Mouse (Mus musculus): Measurements from ENCODE around the gene Batf3. TPM values are rescaled to one million over a fixed set of nuclear protein-coding genes. Genes with fewer than 3 reads are reported as not detected.

Batf3 gene
- polyA plus RNA-seq, 1 experiment from 2014 or later = 1.4 TPM

GRCm38 (mm10) chr1:191071613-191072012 is 26.0 kb upstream of the Batf3 start:
- WGBS = 93% methylated on average over 6 of the region's 6 CpGs
- Histone ChIP-seq H3K9me3 (no peaks in the 10 kb centered on the region), H3K9ac (no peak overlapping the region), H3K27ac (no peak overlapping the region), H3K4me2 (no peak overlapping the region), H3K36me3 (peaks cover 17% of the 10 kb centered on the region), H3K4me1 (replicated peaks) (no peaks in the 10 kb centered on the region), H3K27me3 (no peaks in the 10 kb centered on the region), H3K4me3 (no peak overlapping the region)
- ATAC-seq (ENCODE audit: low FRiP score) = no peak

DNA sequence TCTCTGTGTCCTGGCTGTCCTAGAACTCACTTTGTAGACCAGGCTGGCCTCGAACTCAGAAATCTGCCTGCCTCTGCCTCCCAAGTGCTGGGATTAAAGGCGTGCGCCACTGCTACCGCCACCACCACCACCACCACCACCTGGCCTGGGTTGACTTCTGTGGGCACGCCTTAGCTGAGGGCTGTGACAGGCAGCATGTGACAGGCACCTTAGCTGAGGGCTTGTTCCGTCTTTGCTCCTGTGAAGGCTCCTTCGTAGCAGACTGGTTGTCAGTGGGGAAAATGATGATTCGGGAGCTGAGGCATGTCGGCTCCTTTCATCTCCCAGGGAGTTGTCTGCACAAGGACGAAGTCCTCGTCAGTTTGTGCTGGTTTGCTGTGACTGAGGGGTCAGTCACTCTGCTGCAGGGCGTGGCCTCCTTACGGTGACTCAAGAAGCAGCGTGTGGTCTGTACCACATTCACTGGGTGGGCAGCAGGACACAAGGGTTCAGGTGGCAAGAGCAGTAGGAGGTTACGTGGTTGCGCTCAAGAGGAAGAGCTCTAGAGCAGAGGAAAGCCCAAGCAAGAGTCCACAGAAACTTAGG is 25.2 kb upstream of the Batf3 start:
- Histone ChIP-seq H3K4me3 (no peak overlapping the region), H3K27ac (no peak overlapping the region), H3K4me2 (no peak overlapping the region), H3K36me3 (peaks cover 22% of the 10 kb centered on the region), H3K9ac (no peak overlapping the region), H3K9me3 (no peaks in the 10 kb centered on the region), H3K4me1 (replicated peaks) (no peaks in the 10 kb centered on the region), H3K27me3 (no peaks in the 10 kb centered on the region)
- ATAC-seq (ENCODE audit: low FRiP score) = no peak
- WGBS = 93% methylated on average over 16 of the region's 16 CpGs

DNA sequence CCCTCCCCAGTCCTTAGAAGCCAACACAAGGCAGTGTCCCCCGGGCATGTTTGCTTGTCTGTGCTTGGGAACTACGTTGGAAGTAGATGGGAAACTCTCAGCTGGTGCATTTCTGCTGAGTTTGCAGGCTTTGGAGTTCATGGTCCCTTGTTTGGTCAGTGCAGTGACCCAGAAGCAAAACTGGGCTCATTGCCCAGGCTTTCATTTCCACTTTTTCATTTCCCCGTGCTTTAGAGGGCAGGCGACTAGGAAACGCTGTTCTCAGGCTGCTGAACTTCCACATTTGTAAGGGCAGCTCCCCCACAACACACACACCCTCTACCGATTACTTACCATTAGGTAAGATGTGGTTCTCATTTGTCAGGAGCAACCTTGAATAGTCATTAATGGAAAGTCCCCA is 24.6 kb upstream of the Batf3 start:
- 83% methylated on average over 6 of the region's 6 CpGs for WGBS
- H3K4me1 ChIP-seq (replicated peaks) = no peaks in the 10 kb centered on the region
- H3K4me3 ChIP-seq = no peak overlapping the region
- no peak overlapping the region for H3K9ac ChIP-seq
- peaks cover 26% of the 10 kb centered on the region for H3K36me3 ChIP-seq
- H3K4me2 ChIP-seq = no peak overlapping the region
- ATAC-seq (ENCODE audit: low FRiP score) = no peak
- no peaks in the 10 kb centered on the region for H3K9me3 ChIP-seq
- H3K27ac ChIP-seq = no peak overlapping the region
- no peaks in the 10 kb centered on the region for H3K27me3 ChIP-seq

GRCm38 (mm10) chr1:191073486-191073885 is 24.2 kb upstream of the Batf3 start:
- no peaks in the 10 kb centered on the region for H3K4me1 ChIP-seq (replicated peaks)
- H3K27me3 ChIP-seq = no peaks in the 10 kb centered on the region
- H3K9ac ChIP-seq = no peak overlapping the region
- H3K27ac ChIP-seq = no peak overlapping the region
- no peak overlapping the region for H3K4me2 ChIP-seq
- no peak for ATAC-seq (ENCODE audit: low FRiP score)
- H3K9me3 ChIP-seq = no peaks in the 10 kb centered on the region
- 90% methylated on average over 4 of the region's 4 CpGs for WGBS
- H3K4me3 ChIP-seq = no peak overlapping the region
- peaks cover 31% of the 10 kb centered on the region for H3K36me3 ChIP-seq

DNA sequence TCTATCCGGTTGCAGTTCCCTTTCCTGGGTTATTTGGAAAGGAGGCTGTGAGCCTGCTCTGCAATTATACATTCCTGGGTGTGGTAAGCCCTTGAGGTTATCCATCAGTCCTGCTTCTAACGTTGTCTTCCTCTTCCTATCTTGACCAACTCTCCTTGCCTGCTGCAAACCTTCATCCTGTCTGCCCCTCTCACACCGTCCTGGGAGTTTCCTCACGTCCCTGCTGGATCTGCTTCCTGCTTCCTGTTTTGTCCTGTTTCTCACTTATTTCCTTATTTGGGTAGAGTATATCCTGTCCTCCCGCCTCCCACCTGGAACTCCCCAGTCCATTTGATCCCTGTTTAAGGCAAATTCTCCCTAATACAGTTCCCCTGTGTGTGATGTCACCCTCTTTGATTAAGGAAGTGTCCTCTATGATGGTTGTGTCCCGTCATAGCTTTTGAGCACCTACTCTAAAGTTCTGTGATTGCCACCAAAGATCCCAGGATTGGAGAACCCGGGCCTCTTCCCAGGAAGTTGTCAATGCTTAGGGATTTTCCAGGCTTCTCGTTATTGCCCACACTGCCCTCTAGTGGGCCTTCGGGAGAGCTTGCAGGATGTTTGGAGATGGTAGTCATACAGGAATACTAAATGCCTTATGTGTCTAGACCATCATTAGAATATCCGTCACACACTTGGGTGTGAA is 22.3 kb upstream of the Batf3 start:
- Histone ChIP-seq H3K27ac (no peak overlapping the region), H3K36me3 (peaks cover 30% of the 10 kb centered on the region), H3K4me1 (replicated peaks) (no peaks in the 10 kb centered on the region), H3K4me2 (no peak overlapping the region), H3K9me3 (no peaks in the 10 kb centered on the region), H3K27me3 (no peaks in the 10 kb centered on the region), H3K9ac (no peak overlapping the region), H3K4me3 (no peak overlapping the region)
- WGBS = 68% methylated on average over 10 of the region's 10 CpGs
- ATAC-seq (ENCODE audit: low FRiP score) = no peak

DNA sequence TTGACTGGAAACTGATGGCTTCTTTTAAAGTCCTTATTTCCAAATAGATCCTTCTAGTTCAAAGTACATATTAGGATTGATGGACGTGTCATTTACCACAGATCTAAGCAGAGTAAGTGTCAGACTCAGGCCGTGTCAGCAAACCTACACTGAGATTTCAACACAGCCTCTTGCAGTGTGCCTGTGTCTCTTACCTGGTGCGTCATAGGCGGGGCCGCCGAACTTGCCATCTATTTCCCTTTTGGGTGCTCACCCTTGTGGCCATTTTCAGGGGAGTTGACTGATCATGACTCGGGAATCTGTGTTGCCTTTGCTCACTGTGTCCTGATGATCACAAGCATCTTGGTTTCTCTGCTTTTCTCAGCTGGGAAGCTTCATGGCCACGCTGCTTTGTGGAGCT is 14.4 kb upstream of the Batf3 start:
- no peak for ATAC-seq (ENCODE audit: low FRiP score)
- no peaks in the 10 kb centered on the region for H3K4me1 ChIP-seq (replicated peaks)

GRCm38 (mm10) chr1:191084951-191085559 is 12.6 kb upstream of the Batf3 start:
- no peak for ATAC-seq (ENCODE audit: low FRiP score)
- H3K9me3 ChIP-seq = no peaks in the 10 kb centered on the region
- 70% methylated on average over 5 of the region's 5 CpGs for whole genome bisulfite sequencing

More for the DNA sequence above, 14.4 kb upstream of the Batf3 start:
- H3K27ac ChIP-seq = no peak overlapping the region
- no peak overlapping the region for H3K4me2 ChIP-seq
- WGBS = 94% methylated on average over 8 of the region's 8 CpGs
- peaks cover 16% of the 10 kb centered on the region for H3K36me3 ChIP-seq
- H3K27me3 ChIP-seq = no peaks in the 10 kb centered on the region
- no peaks in the 10 kb centered on the region for H3K9me3 ChIP-seq
- no peak overlapping the region for H3K9ac ChIP-seq
- H3K4me3 ChIP-seq = no peak overlapping the region

DNA sequence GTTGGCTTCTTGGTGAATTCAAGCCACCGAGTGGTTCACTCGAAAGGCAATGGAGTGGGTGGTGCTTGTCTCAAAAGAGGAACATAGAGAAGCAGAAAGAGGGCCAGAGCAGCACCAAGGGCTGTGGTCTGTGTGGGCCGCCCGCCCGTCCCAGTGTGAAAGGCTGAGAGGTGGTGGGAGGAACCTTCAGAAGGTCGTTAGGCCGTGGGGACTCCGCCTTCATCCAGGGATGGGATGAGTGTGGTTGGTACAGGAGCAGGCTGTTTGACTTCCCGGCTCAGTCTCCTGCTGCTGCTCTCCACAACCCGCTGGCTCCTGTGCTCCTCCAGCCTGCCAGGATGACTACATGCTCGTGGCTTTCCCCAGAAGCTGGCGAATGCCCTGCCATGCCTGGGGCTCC is 12.1 kb upstream of the Batf3 start:
- peaks cover 12% of the 10 kb centered on the region for H3K36me3 ChIP-seq
- H3K9ac ChIP-seq = no peak overlapping the region
- 78% methylated on average over 12 of the region's 12 CpGs for WGBS

More at GRCm38 (mm10) chr1:191084951-191085559, 12.6 kb upstream of the Batf3 start:
- Histone ChIP-seq H3K36me3 (peaks cover 12% of the 10 kb centered on the region), H3K4me3 (no peak overlapping the region), H3K27ac (no peak overlapping the region), H3K4me2 (no peak overlapping the region), H3K4me1 (replicated peaks) (no peaks in the 10 kb centered on the region), H3K9ac (no peak overlapping the region), H3K27me3 (no peaks in the 10 kb centered on the region)

DNA sequence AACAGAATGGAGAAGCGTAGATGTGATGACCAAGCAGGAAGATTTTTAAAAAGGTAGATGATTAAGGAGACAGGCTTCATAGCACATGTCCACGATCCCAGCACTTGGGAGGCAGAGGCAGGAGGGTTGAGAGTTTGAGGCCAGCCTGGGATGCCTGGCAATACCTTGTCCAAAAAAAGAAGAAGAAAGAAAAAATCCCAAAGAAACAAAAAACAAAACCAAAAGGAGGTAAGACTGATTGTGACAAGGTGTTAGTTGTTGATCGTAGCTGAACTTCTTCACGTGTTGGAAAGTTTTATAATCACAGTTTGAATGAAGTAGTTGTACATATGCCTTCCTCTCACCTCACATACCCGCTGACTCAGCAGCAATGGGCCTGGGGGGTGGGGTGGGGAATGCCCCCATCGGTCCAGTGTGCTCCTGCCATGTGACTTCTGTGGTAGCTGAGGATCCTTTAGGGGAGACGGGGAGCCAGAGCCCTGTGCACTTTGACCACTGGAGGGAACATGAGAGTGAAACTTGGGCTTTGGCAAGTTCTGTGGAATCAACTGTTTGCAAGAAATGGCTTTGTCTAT is 11.3 kb upstream of the Batf3 start:
- Histone ChIP-seq H3K9me3 (no peaks in the 10 kb centered on the region), H3K4me1 (replicated peaks) (no peaks in the 10 kb centered on the region)
- WGBS = 90% methylated on average over 7 of the region's 7 CpGs

More for the DNA sequence above, 12.1 kb upstream of the Batf3 start:
- Histone ChIP-seq H3K4me2 (no peak overlapping the region), H3K27me3 (no peaks in the 10 kb centered on the region), H3K4me3 (no peak overlapping the region), H3K9me3 (no peaks in the 10 kb centered on the region), H3K27ac (no peak overlapping the region), H3K4me1 (replicated peaks) (no peaks in the 10 kb centered on the region)
- ATAC-seq (ENCODE audit: low FRiP score) = no peak

DNA sequence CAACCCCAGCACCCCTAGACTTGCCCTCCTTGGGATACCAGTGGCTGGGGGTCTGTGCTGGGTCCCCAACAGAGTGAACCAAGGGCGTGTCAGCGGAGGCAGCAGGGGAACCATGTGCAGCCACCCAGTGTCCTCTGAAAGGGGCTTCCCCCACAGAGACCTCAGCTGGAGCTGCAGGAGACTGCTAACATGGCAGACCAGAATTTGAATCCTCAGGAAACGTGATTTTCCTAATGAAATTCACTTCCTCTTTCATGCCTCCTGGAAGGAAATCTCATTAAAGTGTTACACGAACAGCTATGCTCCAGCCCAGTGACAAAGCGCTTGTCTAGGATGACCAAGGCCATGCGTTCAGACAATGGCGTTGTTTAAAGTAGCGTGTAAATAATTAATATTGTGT is 10.7 kb upstream of the Batf3 start:
- Histone ChIP-seq H3K36me3 (peaks cover 8% of the 10 kb centered on the region), H3K9me3 (no peaks in the 10 kb centered on the region), H3K27me3 (no peaks in the 10 kb centered on the region), H3K27ac (no peak overlapping the region), H3K4me2 (no peak overlapping the region), H3K9ac (no peak overlapping the region), H3K4me1 (replicated peaks) (no peaks in the 10 kb centered on the region), H3K4me3 (no peak overlapping the region)
- no peak for ATAC-seq (ENCODE audit: low FRiP score)
- 75% methylated on average over 8 of the region's 8 CpGs for WGBS

More for the DNA sequence above, 11.3 kb upstream of the Batf3 start:
- H3K36me3 ChIP-seq = peaks cover 12% of the 10 kb centered on the region
- no peaks in the 10 kb centered on the region for H3K27me3 ChIP-seq
- no peak for ATAC-seq (ENCODE audit: low FRiP score)
- H3K4me3 ChIP-seq = no peak overlapping the region
- no peak overlapping the region for H3K4me2 ChIP-seq
- H3K9ac ChIP-seq = no peak overlapping the region
- H3K27ac ChIP-seq = no peak overlapping the region

GRCm38 (mm10) chr1:191087955-191088354 is 9.7 kb upstream of the Batf3 start:
- 88% methylated on average over 5 of the region's 5 CpGs for WGBS
- H3K4me2 ChIP-seq = no peak overlapping the region
- ATAC-seq (ENCODE audit: low FRiP score) = no peak
- H3K36me3 ChIP-seq = no peaks in the 10 kb centered on the region
- H3K9ac ChIP-seq = no peak overlapping the region
- H3K4me1 ChIP-seq (replicated peaks) = no peaks in the 10 kb centered on the region
- no peak overlapping the region for H3K4me3 ChIP-seq
- H3K27ac ChIP-seq = no peak overlapping the region
- no peaks in the 10 kb centered on the region for H3K27me3 ChIP-seq
- H3K9me3 ChIP-seq = no peaks in the 10 kb centered on the region

GRCm38 (mm10) chr1:191089355-191089754 is 8.3 kb upstream of the Batf3 start:
- Histone ChIP-seq H3K9ac (no peak overlapping the region), H3K4me3 (no peak overlapping the region), H3K9me3 (no peaks in the 10 kb centered on the region), H3K4me2 (no peak overlapping the region), H3K36me3 (no peaks in the 10 kb centered on the region), H3K27ac (no peak overlapping the region), H3K27me3 (0 out of 2 replicates have a peak, but pooled peaks cover 3% of the 10 kb centered on the region), H3K4me1 (replicated peaks) (no peaks in the 10 kb centered on the region)
- 80% methylated on average over 6 of the region's 6 CpGs for WGBS
- ATAC-seq (ENCODE audit: low FRiP score) = no peak
